Mouse (Mus musculus) hindbrain, embryonic 13.5 days (tissue): ENCODE results near the gene Gm5089. TPM values are rescaled to one million over a fixed set of nuclear protein-coding genes. Genes with fewer than 3 reads are reported as not detected.

ENCODE experiments used
- ATAC-seq: fragments of 200-750 bp; cut with Nextera tagmentation; 2 replicates; pipeline ENCODE4 v1.8.0; 2017; ENCODE audit warnings: moderate TSS enrichment; ENCODE audit not compliant: low FRiP score
- H3K27ac ChIP-seq: fragments of 300-500 bp; sonication (generic); 2 replicates; pipeline ENCODE4 v1.5.1; 2015; ENCODE audit warnings: inconsistent platforms, mild to moderate bottlenecking, moderate library complexity
- H3K27me3 ChIP-seq: fragments of 300-500 bp; sonication (generic); 2 replicates; pipeline ENCODE4 v1.6.1; 2015; ENCODE audit warnings: mild to moderate bottlenecking, inconsistent platforms
- H3K36me3 ChIP-seq: fragments of 300-500 bp; sonication (generic); 2 replicates; pipeline ENCODE4 v1.6.1; 2015; ENCODE audit warnings: mild to moderate bottlenecking, inconsistent platforms
- H3K4me1 ChIP-seq: fragments of 300-500 bp; sonication (generic); replicated peaks from 2 replicates; pipeline ENCODE4 v1.6.1; 2015; ENCODE audit warnings: inconsistent platforms
- H3K4me2 ChIP-seq: fragments of 300-500 bp; sonication (generic); 2 replicates; pipeline ENCODE4 v1.6.1; 2015; ENCODE audit warnings: inconsistent platforms, mild to moderate bottlenecking, moderate library complexity
- H3K4me3 ChIP-seq: fragments of 300-500 bp; sonication (generic); 2 replicates; pipeline ENCODE4 v1.5.1; 2015; ENCODE audit warnings: mild to moderate bottlenecking, inconsistent platforms
- H3K9ac ChIP-seq: fragments of 300-500 bp; sonication (generic); 2 replicates; pipeline ENCODE4 v1.6.1; 2015; ENCODE audit warnings: mild to moderate bottlenecking, inconsistent platforms
- H3K9me3 ChIP-seq: fragments of 300-500 bp; sonication (generic); 2 replicates; pipeline ENCODE4 v1.6.1; 2016; ENCODE audit warnings: inconsistent platforms
- WGBS: fragments of 180-500 bp; shearing (Covaris S2); methylation state at CpG from one replicate; pipeline ENCODE4 v1.1.7; 2015; 5-methylcytosine and 5-hydroxymethylcytosine counted together
- polyA plus RNA-seq: library from polyadenylated mRNA; unstranded; fragments of >200 nt; fragmentation: Nextera tagmentation; extraction: Ambion mirVana; gene quantifications from 2 replicates; pipeline ENCODE4 v1.2.1, GENCODE M21; 2015

Gene Gm5089
- polyA plus RNA-seq, 1 experiment from 2014 or later: 3.0 TPM

DNA sequence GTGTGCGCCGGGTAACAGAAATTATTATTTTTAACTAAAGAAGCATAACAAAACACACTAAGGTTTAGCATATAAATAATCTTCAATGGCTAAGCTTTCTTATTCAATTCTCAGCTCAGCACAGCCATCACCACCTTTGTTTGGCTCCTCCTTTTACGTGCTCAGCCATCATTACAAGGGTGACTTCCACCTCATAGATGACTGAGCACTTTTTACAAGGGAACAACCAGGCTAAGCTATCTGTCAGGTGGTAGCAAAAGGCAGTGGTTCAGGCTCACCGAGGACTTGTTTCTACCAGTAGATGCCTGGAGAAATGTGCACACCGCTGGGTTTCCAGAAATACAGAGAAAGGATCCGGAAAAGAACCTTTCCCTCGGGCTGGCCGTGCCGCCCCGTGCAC, 16.9 kb downstream of the Gm5089 start:
- H3K9me3 ChIP-seq: no peaks in the 10 kb centered on the region
- no peak overlapping the region for H3K4me2 ChIP-seq
- no peak overlapping the region for H3K27ac ChIP-seq
- no peaks in the 10 kb centered on the region for H3K4me1 ChIP-seq
- no peak for ATAC-seq
- H3K4me3 ChIP-seq: no peak overlapping the region
- H3K36me3 ChIP-seq: no peaks in the 10 kb centered on the region
- 0 out of 2 replicates have a peak, but pooled peaks cover 6% of the 10 kb centered on the region for H3K27me3 ChIP-seq
- H3K9ac ChIP-seq: no peak overlapping the region
- 89% methylated on average over 10 of the region's 10 CpGs for WGBS

DNA sequence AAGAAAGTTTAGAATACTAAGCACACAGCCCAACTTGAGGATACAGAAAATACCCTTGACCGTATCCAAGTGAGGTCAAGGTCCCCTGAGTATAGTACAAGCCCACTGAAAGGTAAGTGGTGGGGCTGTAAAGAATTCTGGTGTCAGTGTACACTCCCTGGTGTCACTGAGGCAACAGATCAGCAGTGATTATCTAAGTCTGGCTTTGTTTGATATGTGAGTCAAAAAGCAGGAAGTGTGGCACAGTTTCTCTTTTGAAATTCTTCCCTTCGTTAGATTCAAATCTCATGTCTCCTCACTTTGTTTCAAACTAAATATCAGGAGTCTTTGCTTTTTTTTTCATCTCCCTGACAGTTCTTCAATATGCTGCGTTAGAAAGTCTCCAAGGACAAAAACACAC, 18.4 kb downstream of the Gm5089 start:
- Histone ChIP-seq H3K27me3 (0 out of 2 replicates have a peak, but pooled peaks cover 6% of the 10 kb centered on the region), H3K36me3 (no peaks in the 10 kb centered on the region), H3K4me2 (no peak overlapping the region), H3K4me1 (peaks cover 4% of the 10 kb centered on the region), H3K4me3 (no peak overlapping the region), H3K27ac (no peak overlapping the region), H3K9ac (no peak overlapping the region), H3K9me3 (no peaks in the 10 kb centered on the region)
- 70% methylated on average over 3 of the region's 3 CpGs for WGBS
- no peak for ATAC-seq

DNA sequence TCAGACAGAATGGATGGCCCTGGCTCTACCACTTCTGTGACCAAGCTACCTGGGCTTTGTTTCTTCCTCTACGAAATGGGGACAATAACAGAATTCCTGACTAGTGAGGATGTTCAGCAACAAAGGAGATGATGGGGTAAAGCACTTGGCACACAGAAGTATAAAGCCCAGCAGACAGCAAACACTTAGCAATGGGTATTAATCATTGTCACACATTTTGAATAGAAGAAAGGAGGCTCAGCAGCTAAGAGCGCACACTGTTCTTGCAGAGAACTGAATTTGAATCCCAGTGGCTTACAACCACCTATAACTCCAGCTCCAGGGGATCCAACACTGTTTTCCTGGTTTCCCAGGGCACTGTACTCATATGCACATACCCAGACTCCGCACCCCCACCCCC, 23.3 kb downstream of the Gm5089 start:
- ATAC-seq: peak; percentile 47; the same call in 1 of the 2 replicates
- H3K4me3 ChIP-seq: no peak overlapping the region
- 49% methylated on average over 3 of the region's 3 CpGs for WGBS
- H3K27ac ChIP-seq: peak overlapping the region; percentile 45; the same call in 1 of the 2 replicates
- H3K9me3 ChIP-seq: no peaks in the 10 kb centered on the region
- no peak overlapping the region for H3K9ac ChIP-seq
- no peak overlapping the region for H3K4me2 ChIP-seq
- H3K36me3 ChIP-seq: no peaks in the 10 kb centered on the region
- H3K27me3 ChIP-seq: no peaks in the 10 kb centered on the region; the same call in 1 of the 2 replicates
- peaks cover 15% of the 10 kb centered on the region for H3K4me1 ChIP-seq

DNA sequence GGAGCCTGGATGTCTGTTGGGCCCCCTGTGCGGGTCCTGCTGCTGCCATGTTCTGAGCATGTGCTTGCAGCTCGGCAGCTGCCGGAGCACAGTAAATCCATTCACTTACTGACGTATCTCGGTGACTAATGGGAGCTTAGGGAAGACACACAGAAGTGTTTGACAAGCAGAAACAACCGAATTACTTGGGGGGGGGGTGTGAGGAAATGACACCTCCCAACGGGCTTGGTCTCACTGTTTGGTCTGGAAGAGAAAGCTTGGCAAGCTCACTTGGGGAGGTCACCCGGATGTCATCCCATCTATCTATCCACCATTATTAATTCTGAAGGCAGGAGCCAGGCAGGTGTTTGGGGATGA, 23.7 kb downstream of the Gm5089 start:
- Histone ChIP-seq H3K4me3 (no peak overlapping the region), H3K9me3 (no peaks in the 10 kb centered on the region), H3K4me1 (peaks cover 15% of the 10 kb centered on the region), H3K9ac (no peak overlapping the region), H3K27me3 (no peaks in the 10 kb centered on the region; the same call in 1 of the 2 replicates), H3K4me2 (no peak overlapping the region), H3K27ac (peak overlapping the region; percentile 45), H3K36me3 (no peaks in the 10 kb centered on the region)
- peak; percentile 55 for ATAC-seq
- WGBS: 25% methylated on average over 8 of the region's 8 CpGs

DNA sequence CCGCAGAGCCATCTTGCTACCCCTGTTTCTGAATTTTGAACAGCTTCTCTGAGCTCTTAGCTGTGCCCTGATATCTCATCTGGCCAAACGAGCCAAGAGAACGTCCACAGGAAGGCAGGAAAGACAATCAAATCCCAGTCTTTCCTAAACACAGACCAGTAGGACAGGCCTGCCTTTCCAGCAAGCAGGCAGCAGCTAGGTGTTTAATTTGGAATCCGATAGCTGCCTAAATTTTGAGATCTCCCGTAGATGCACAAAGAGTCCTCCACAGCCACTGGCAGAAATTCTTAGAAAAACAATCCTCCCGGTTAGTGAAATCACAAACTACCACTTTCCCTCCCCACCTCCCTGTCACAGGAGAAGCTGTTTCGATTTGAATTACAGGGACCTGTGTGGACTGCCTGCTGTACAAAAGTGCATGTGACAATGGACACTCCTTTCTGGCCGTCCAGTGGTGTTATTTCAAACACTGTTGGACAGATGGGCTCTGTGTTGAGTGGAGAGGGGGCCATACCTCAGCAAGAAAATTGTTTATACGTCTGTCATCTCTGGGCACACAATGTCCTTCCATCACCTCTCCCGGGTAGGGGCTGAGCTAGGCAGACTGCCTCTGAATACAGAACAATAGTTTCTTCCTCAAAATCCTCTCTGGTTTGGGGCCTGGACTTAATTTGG, 24.2 kb downstream of the Gm5089 start:
- Histone ChIP-seq H3K9me3 (no peaks in the 10 kb centered on the region), H3K4me3 (no peak overlapping the region), H3K27me3 (no peaks in the 10 kb centered on the region; the same call in 1 of the 2 replicates), H3K27ac (peak overlapping the region; percentile 46), H3K36me3 (no peaks in the 10 kb centered on the region), H3K4me1 (peaks cover 15% of the 10 kb centered on the region), H3K9ac (no peak overlapping the region), H3K4me2 (no peak overlapping the region)
- WGBS: 53% methylated on average over 10 of the region's 10 CpGs
- ATAC-seq: peak; percentile 47

DNA sequence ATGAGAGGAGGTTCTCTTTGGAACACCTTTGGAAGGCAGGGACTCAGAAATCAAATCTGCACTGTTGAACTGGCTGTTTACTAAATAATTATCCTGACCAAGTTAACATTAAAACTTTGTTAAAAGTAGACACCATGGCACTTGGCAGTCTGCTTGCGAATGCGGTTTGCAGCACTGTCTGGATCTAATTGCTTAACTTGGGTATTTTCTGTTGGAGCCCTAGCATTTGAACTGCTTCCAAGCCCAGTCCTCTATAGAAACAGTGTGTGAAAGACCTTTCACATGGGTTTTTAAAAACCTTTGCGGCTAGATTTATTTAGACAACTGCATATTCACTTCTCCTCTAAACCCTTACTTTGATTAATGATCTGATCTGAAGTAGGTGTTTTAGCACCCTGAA, 26.5 kb downstream of the Gm5089 start:
- Histone ChIP-seq H3K9ac (no peak overlapping the region), H3K4me3 (no peak overlapping the region), H3K9me3 (no peaks in the 10 kb centered on the region), H3K36me3 (no peaks in the 10 kb centered on the region), H3K4me2 (no peak overlapping the region), H3K27me3 (peaks cover 3% of the 10 kb centered on the region; the same call in 1 of the 2 replicates), H3K4me1 (peaks cover 15% of the 10 kb centered on the region), H3K27ac (no peak overlapping the region)
- WGBS: 70% methylated on average over 3 of the region's 3 CpGs
- no peak for ATAC-seq

DNA sequence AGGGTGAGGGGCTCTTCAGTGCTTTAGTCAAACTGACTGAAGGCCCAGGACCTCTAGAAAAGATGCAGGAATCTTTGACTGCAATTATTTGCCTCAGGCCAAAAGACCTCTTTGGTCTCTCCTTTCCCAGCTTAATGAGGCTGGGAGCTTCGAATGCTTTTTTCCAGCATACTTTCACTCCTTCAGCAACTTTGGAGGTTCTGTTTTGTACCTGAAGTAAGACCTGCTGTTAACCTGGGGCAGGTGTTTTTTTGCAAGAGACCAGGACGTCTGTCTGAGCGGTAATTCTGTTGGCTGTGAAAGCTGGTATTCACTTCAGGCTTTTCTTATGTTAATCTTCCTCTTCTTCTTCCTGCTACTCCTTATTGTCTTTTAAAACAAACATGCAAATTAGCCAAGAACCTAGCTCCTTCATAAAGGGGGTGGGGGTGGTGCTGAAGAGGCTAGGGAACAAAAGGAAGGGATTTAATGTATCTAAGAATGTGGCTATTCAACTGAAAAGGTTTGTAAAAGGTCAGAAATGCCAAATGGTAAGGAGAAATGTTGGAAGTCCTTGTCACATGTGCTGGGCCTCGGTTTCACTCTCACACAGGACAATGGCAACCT, 34.6 kb downstream of the Gm5089 start:
- Histone ChIP-seq H3K4me1 (0 out of 2 replicates have a peak, but pooled peaks cover 4% of the 10 kb centered on the region), H3K9me3 (no peaks in the 10 kb centered on the region), H3K4me2 (no peak overlapping the region), H3K27ac (no peak overlapping the region), H3K4me3 (no peak overlapping the region), H3K27me3 (peaks cover 28% of the 10 kb centered on the region), H3K9ac (no peak overlapping the region), H3K36me3 (no peaks in the 10 kb centered on the region)
- ATAC-seq: no peak
- WGBS: 13% methylated on average over 4 of the region's 4 CpGs

DNA sequence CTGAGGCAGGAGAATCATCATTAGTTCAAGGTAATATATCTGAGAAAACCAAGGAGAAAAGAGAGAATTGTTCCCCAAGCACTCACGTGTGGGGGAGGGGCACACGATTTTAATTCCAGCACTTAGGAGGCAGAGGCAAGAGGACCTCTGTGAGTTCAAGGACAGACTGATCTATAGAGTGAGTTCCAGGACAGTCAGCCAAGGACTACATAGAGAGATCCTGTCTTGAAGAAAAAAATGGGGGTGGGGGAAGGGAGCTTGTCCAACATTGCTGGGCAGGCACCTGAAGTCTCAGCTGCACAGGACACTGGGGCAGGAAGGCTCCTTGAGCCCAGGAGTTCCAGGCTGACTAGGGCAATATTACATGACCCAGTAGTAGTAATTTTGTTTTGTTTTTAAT, 36.1 kb downstream of the Gm5089 start:
- no peak overlapping the region for H3K4me3 ChIP-seq
- H3K27me3 ChIP-seq: peaks cover 38% of the 10 kb centered on the region
- H3K4me2 ChIP-seq: no peak overlapping the region
- 96% methylated on average over 2 of the region's 2 CpGs for WGBS
- H3K9ac ChIP-seq: no peak overlapping the region
- 0 out of 2 replicates have a peak, but pooled peaks cover 4% of the 10 kb centered on the region for H3K4me1 ChIP-seq
- H3K27ac ChIP-seq: no peak overlapping the region
- H3K9me3 ChIP-seq: no peaks in the 10 kb centered on the region
- H3K36me3 ChIP-seq: no peaks in the 10 kb centered on the region
- ATAC-seq: no peak

DNA sequence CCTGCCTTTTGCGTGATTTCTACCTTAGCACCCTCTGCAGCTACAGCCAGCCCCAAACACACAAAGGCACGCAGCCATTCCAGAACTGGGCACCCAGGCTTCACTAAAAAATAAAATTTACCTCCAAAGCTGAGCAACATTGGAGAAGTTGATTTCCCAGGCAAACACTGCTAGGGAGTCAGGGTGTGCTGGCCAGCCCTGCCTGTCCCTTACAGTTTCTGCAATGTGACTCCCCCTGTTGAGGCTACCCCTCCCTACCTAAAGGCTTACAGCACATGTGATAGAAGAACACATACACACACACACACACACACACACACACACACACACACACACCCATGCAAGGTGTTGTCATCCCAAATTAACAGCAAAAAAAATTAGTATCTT, 37.4 kb downstream of the Gm5089 start:
- H3K4me2 ChIP-seq: no peak overlapping the region
- no peak overlapping the region for H3K9ac ChIP-seq
- 0 out of 2 replicates have a peak, but pooled peaks cover 4% of the 10 kb centered on the region for H3K4me1 ChIP-seq
- no peak for ATAC-seq
- peaks cover 43% of the 10 kb centered on the region for H3K27me3 ChIP-seq
- no peaks in the 10 kb centered on the region for H3K9me3 ChIP-seq
- WGBS: 87% methylated on average over 2 of the region's 2 CpGs
- no peak overlapping the region for H3K27ac ChIP-seq
- no peaks in the 10 kb centered on the region for H3K36me3 ChIP-seq
- no peak overlapping the region for H3K4me3 ChIP-seq

DNA sequence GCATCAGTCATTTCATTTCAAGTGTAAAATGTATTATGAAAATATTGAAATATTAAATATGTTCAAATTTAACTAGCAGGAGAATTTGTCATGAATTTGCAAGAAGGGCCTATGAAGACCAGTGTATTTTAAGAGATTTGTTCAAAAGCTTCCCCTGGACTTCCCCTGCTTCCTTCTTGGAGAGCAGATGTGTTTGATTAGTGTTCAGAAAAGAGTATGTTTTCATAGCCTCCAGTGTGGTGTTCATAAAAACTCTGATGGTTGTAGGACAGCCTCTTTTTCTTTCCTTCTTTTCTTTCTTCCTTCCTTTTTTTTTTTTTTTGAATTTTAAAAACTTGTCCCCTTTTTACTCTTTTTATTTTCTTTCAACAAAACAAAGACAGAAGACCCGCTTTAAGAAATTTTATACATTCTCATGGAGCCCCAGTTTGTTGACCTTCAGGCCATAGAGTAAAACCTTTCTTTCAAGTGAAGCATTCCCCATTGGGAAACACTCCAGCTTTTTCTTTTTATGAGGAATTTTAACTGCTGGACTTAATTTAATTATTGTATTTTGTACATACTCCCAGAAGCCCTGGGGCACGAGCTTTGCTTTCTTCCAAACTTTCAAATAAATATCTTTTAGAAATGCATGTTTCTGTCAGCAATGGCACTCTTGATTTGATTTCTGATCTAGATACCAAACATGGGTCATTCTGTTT, 37.9 kb downstream of the Gm5089 start:
- Histone ChIP-seq H3K27ac (no peak overlapping the region), H3K36me3 (no peaks in the 10 kb centered on the region), H3K4me3 (no peak overlapping the region), H3K9ac (no peak overlapping the region), H3K9me3 (no peaks in the 10 kb centered on the region), H3K4me2 (no peak overlapping the region), H3K27me3 (peaks cover 43% of the 10 kb centered on the region), H3K4me1 (0 out of 2 replicates have a peak, but pooled peaks cover 4% of the 10 kb centered on the region)
- WGBS: 67% methylated on average over 2 of the region's 2 CpGs
- no peak for ATAC-seq

DNA sequence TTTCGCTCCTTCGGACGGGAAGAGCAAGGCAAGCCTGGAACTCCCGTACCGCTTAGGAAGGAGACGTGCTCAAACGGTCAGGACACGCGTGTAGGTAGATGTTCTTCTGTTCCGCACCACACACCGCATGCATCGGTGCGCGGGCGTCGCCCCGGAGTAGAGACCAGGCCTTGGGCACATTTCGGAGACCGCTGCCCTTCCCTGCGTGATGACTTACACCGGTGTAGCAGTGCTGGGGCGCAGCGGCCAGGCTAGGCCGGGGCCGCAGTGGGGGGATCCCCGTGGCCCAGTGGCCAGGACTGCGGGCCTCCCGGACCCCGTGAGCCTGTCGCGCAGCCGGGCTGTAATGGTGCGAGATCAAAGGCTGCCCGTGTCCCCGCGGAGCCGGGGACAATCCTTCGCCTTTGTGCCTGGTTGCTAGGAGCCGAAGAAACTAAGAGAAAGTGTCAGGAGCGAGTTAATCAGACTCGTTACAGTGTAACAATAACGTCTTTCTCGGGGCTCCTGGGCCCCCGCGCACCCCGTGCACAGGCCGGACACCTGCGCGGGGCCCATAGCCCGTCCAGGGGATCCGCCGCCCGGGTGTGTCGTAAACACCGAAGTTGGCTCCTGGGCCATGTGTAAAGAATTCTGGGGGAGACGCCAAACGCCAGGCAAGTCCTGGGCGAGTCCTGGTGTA, 44.2 kb downstream of the Gm5089 start:
- WGBS: 2% methylated on average over 58 of the region's 58 CpGs
- peak overlapping the region; percentile 68 for H3K9ac ChIP-seq
- ATAC-seq: peak; percentile 70

More for the DNA sequence above, 44.2 kb downstream of the Gm5089 start:
- H3K36me3 ChIP-seq: no peaks in the 10 kb centered on the region
- H3K4me1 ChIP-seq: peaks cover 43% of the 10 kb centered on the region
- H3K27me3 ChIP-seq: peaks cover 91% of the 10 kb centered on the region
- H3K9me3 ChIP-seq: no peaks in the 10 kb centered on the region
- peak overlapping the region; percentile 58 for H3K27ac ChIP-seq
- peak overlapping the region; percentile 64 for H3K4me2 ChIP-seq
- H3K4me3 ChIP-seq: peak overlapping the region; percentile 38
